Mouse (Mus musculus) limb, embryonic 12.5 days (tissue): ENCODE data around the gene Ddx11. TPM values are rescaled to one million over a fixed set of nuclear protein-coding genes. Genes with fewer than 3 reads are reported as not detected.

ENCODE experiments used
- ATAC-seq: fragments of 200-750 bp; cut with Nextera tagmentation; 2 replicates; pipeline ENCODE4 v1.8.0; 2017; ENCODE audit warnings: low read depth, moderate TSS enrichment; ENCODE audit not compliant: insufficient number of reproducible peaks, insufficient read depth, low FRiP score, low TSS enrichment
- H3K27ac ChIP-seq: fragments of 300-500 bp; sonication (generic); 2 replicates; pipeline ENCODE4 v1.5.1; 2016; ENCODE audit warnings: mild to moderate bottlenecking, moderate library complexity
- H3K27me3 ChIP-seq: fragments of 300-500 bp; sonication (generic); 2 replicates; pipeline ENCODE4 v1.6.1; 2016; ENCODE audit warnings: mild to moderate bottlenecking, moderate library complexity
- H3K36me3 ChIP-seq: fragments of 300-500 bp; sonication (generic); 2 replicates; pipeline ENCODE4 v1.6.1; 2016; ENCODE audit warnings: mild to moderate bottlenecking, moderate library complexity
- H3K4me1 ChIP-seq: fragments of 300-500 bp; sonication (generic); replicated peaks from 2 replicates; pipeline ENCODE4 v1.6.1; 2016
- H3K4me2 ChIP-seq: fragments of 300-500 bp; sonication (generic); 2 replicates; pipeline ENCODE4 v1.6.1; 2016; ENCODE audit warnings: mild to moderate bottlenecking, moderate library complexity
- H3K4me3 ChIP-seq: fragments of 300-500 bp; sonication (generic); replicated peaks from 2 replicates; pipeline ENCODE4 v1.5.1; 2016; ENCODE audit warnings: mild to moderate bottlenecking
- H3K9ac ChIP-seq: fragments of 300-500 bp; sonication (generic); replicated peaks from 2 replicates; pipeline ENCODE4 v1.6.1; 2016; ENCODE audit warnings: mild to moderate bottlenecking, moderate library complexity
- H3K9me3 ChIP-seq: fragments of 300-500 bp; sonication (generic); 2 replicates; pipeline ENCODE4 v1.6.1; 2016; ENCODE audit warnings: mild to moderate bottlenecking, moderate library complexity
- WGBS: fragments of 180-500 bp; shearing (Covaris S2); methylation state at CpG from one replicate; pipeline ENCODE4 v1.1.7; 2016; 5-methylcytosine and 5-hydroxymethylcytosine counted together
- polyA plus RNA-seq: library from polyadenylated mRNA; unstranded; fragments of >200 nt; fragmentation: Nextera tagmentation; extraction: Ambion mirVana; gene quantifications from 2 replicates; pipeline ENCODE4 v1.2.1, GENCODE M21; 2016

Gene Ddx11
- polyA plus RNA-seq, 1 experiment from 2014 or later = 45.0 TPM

- ATAC-seq = no peak
- Histone ChIP-seq H3K27ac (no peak overlapping the region), H3K36me3 (peaks cover 50% of the 10 kb centered on the region), H3K4me1 (no peaks in the 10 kb centered on the region), H3K9ac (no peak overlapping the region), H3K4me3 (no peak overlapping the region), H3K9me3 (no peaks in the 10 kb centered on the region), H3K27me3 (no peaks in the 10 kb centered on the region), H3K4me2 (no peak overlapping the region)
- 89% methylated on average over 3 of the region's 3 CpGs for WGBS
Measured at GRCm38 (mm10) chr17:66092664-66093063, 30.7 kb upstream of the Ddx11 start.

GRCm38 (mm10) chr17:66100566-66101379 lies 22.5 kb upstream of the Ddx11 start:
- H3K27me3 ChIP-seq = no peaks in the 10 kb centered on the region
- WGBS = 1% methylated on average over 41 of the region's 41 CpGs
- peak overlapping the region; percentile 93 for H3K9ac ChIP-seq
- H3K4me2 ChIP-seq = peak overlapping the region; percentile 81
- H3K4me3 ChIP-seq = peak overlapping the region; percentile 95
- peaks cover 10% of the 10 kb centered on the region for H3K4me1 ChIP-seq
- no peaks in the 10 kb centered on the region for H3K9me3 ChIP-seq
- ATAC-seq = no peak; the same call in 1 of the 2 replicates
- H3K27ac ChIP-seq = peak overlapping the region; percentile 90
- H3K36me3 ChIP-seq = no peaks in the 10 kb centered on the region

GRCm38 (mm10) chr17:66101380-66102330 lies 21.7 kb upstream of the Ddx11 start, which contains the start of gene Ndufv2:
TSS of gene Ndufv2 (minus strand) at chr17:66101559.
- H3K27me3 ChIP-seq = no peaks in the 10 kb centered on the region

GRCm38 (mm10) chr17:66104076-66104475 lies 19.2 kb upstream of the Ddx11 start:
- WGBS = 84% methylated on average over 7 of the region's 7 CpGs
- Histone ChIP-seq H3K4me3 (no peak overlapping the region), H3K27me3 (no peaks in the 10 kb centered on the region), H3K27ac (no peak overlapping the region), H3K36me3 (no peaks in the 10 kb centered on the region), H3K4me1 (peaks cover 10% of the 10 kb centered on the region), H3K4me2 (no peak overlapping the region), H3K9me3 (no peaks in the 10 kb centered on the region), H3K9ac (no peak overlapping the region)
- ATAC-seq = no peak

More at GRCm38 (mm10) chr17:66101380-66102330, 21.7 kb upstream of the Ddx11 start, which contains the start of gene Ndufv2:
- Histone ChIP-seq H3K4me2 (peak within 1 kb of the TSS; percentile 81), H3K9me3 (no peaks in the 10 kb centered on the region), H3K36me3 (no peaks in the 10 kb centered on the region), H3K9ac (peak within 1 kb of the TSS; percentile 93), H3K27ac (peak within 1 kb of the TSS; percentile 90), H3K4me1 (peaks cover 10% of the 10 kb centered on the region), H3K4me3 (peak within 1 kb of the TSS; percentile 95)
- WGBS = 2% methylated on average over 64 of the region's 67 CpGs
- peak; percentile 99 for ATAC-seq

- no peak overlapping the region for H3K4me3 ChIP-seq
- 55% methylated on average over 10 of the region's 10 CpGs for WGBS
- no peaks in the 10 kb centered on the region for H3K36me3 ChIP-seq
- peaks cover 6% of the 10 kb centered on the region; the same call in 1 of the 2 replicates for H3K4me1 ChIP-seq
- ATAC-seq = no peak
- H3K4me2 ChIP-seq = no peak overlapping the region
- H3K27me3 ChIP-seq = no peaks in the 10 kb centered on the region
- H3K27ac ChIP-seq = no peak overlapping the region
- H3K9ac ChIP-seq = no peak overlapping the region
- H3K9me3 ChIP-seq = no peaks in the 10 kb centered on the region
Measured at GRCm38 (mm10) chr17:66106601-66107267, 16.6 kb upstream of the Ddx11 start.

GRCm38 (mm10) chr17:66107466-66107865 lies 15.9 kb upstream of the Ddx11 start:
- Histone ChIP-seq H3K4me3 (no peak overlapping the region), H3K4me1 (peaks cover 11% of the 10 kb centered on the region), H3K27me3 (no peaks in the 10 kb centered on the region), H3K36me3 (no peaks in the 10 kb centered on the region), H3K27ac (no peak overlapping the region), H3K9me3 (no peaks in the 10 kb centered on the region), H3K4me2 (no peak overlapping the region), H3K9ac (no peak overlapping the region)
- 67% methylated on average over 8 of the region's 8 CpGs for WGBS
- ATAC-seq = no peak

GRCm38 (mm10) chr17:66108198-66108597 lies 15.1 kb upstream of the Ddx11 start:
- Histone ChIP-seq H3K27ac (no peak overlapping the region), H3K4me2 (no peak overlapping the region), H3K36me3 (no peaks in the 10 kb centered on the region), H3K9ac (no peak overlapping the region), H3K4me1 (peaks cover 14% of the 10 kb centered on the region), H3K9me3 (no peaks in the 10 kb centered on the region), H3K27me3 (no peaks in the 10 kb centered on the region), H3K4me3 (no peak overlapping the region)
- 84% methylated on average over 4 of the region's 4 CpGs for WGBS
- ATAC-seq = no peak

GRCm38 (mm10) chr17:66110746-66111145 lies 12.6 kb upstream of the Ddx11 start:
- ATAC-seq = no peak
- H3K9ac ChIP-seq = no peak overlapping the region
- WGBS = 48% methylated on average over 6 of the region's 6 CpGs

GRCm38 (mm10) chr17:66111402-66111959 lies 11.8 kb upstream of the Ddx11 start, which contains the start of gene Washc1:
TSS of gene Washc1 (plus strand) at chr17:66111545.
- peak within 1 kb of the TSS; percentile 82 for H3K9ac ChIP-seq
- peak within 1 kb of the TSS; percentile 86 for H3K4me3 ChIP-seq
- peak within 1 kb of the TSS; percentile 77; the same call in 1 of the 2 replicates for H3K27ac ChIP-seq
- under 1% methylated on average over 40 of the region's 41 CpGs for WGBS
- H3K27me3 ChIP-seq = no peaks in the 10 kb centered on the region
- no peaks in the 10 kb centered on the region for H3K9me3 ChIP-seq
- H3K4me2 ChIP-seq = peak within 1 kb of the TSS; percentile 65
- peaks cover 14% of the 10 kb centered on the region for H3K4me1 ChIP-seq
- peak; percentile 96 for ATAC-seq
- peaks cover 30% of the 10 kb centered on the region for H3K36me3 ChIP-seq

More at GRCm38 (mm10) chr17:66110746-66111145, 12.6 kb upstream of the Ddx11 start:
- peak overlapping the region; percentile 65 for H3K4me2 ChIP-seq
- H3K4me1 ChIP-seq = peaks cover 14% of the 10 kb centered on the region
- H3K4me3 ChIP-seq = peak overlapping the region; percentile 86
- no peaks in the 10 kb centered on the region for H3K9me3 ChIP-seq
- H3K27ac ChIP-seq = no peak overlapping the region
- H3K27me3 ChIP-seq = no peaks in the 10 kb centered on the region
- H3K36me3 ChIP-seq = peaks cover 23% of the 10 kb centered on the region

GRCm38 (mm10) chr17:66112166-66112565 lies 11.2 kb upstream of the Ddx11 start:
- ATAC-seq = no peak
- H3K27ac ChIP-seq = 0 out of 2 replicates have a peak overlapping the region, but pooled peaks have one; percentile 77
- H3K36me3 ChIP-seq = peaks cover 37% of the 10 kb centered on the region
- H3K4me1 ChIP-seq = peaks cover 14% of the 10 kb centered on the region
- H3K9ac ChIP-seq = peak overlapping the region; percentile 82
- peak overlapping the region; percentile 65 for H3K4me2 ChIP-seq
- no peaks in the 10 kb centered on the region for H3K27me3 ChIP-seq
- peak overlapping the region; percentile 86 for H3K4me3 ChIP-seq
- no peaks in the 10 kb centered on the region for H3K9me3 ChIP-seq
- 46% methylated on average over 4 of the region's 4 CpGs for WGBS
